Mouse (Mus musculus): ENCODE results near the gene Saysd1.

- no peak for TF ChIP-seq CTCF (IDR thresholded peaks at IDR 0.05; ENCODE audit: low read depth)
- no peak for TF ChIP-seq EP300 (IDR thresholded peaks at IDR 0.05; ENCODE audit: low read depth)
Measured at GRCm38 (mm10) chr14:20175705-20176104, 37.4 kb upstream of the Saysd1 start.
